Mouse (Mus musculus) liver, postnatal 0 days (tissue): ENCODE measurements around the gene Cpne2. TPM values are rescaled to one million over a fixed set of nuclear protein-coding genes. Genes with fewer than 3 reads are reported as not detected.

ENCODE experiments used
- ATAC-seq: fragments of 200-750 bp; cut with Nextera tagmentation; 2 replicates; pipeline ENCODE4 v1.8.0; 2017; ENCODE audit warnings: mild to moderate bottlenecking, moderate library complexity
- DNase-seq: peaks from one replicate; pipeline ENCODE4 v3.0.0-alpha.2; 2016
- H3K27ac ChIP-seq: fragments of 300-500 bp; sonication (generic); 2 replicates; pipeline ENCODE4 v1.5.1; 2014; ENCODE audit warnings: antibody characterized with exemption, moderate library complexity, mild to moderate bottlenecking, low read depth
- H3K27me3 ChIP-seq: fragments of 300-500 bp; sonication (generic); 2 replicates; pipeline ENCODE4 v1.6.1; 2014; ENCODE audit warnings: low read length, control low read depth, mixed read lengths; ENCODE audit not compliant: insufficient read depth
- H3K36me3 ChIP-seq: fragments of 300-500 bp; sonication (generic); replicated peaks from 2 replicates; pipeline ENCODE4 v1.6.1; 2014; ENCODE audit warnings: mild to moderate bottlenecking, control low read depth, low read length, moderate library complexity, mixed read lengths; ENCODE audit not compliant: insufficient read depth
- H3K4me1 ChIP-seq: fragments of 300-500 bp; sonication (generic); 2 replicates; pipeline ENCODE4 v1.6.1; 2014; ENCODE audit warnings: antibody characterized with exemption, mild to moderate bottlenecking, control low read depth; ENCODE audit not compliant: insufficient read depth
- H3K4me2 ChIP-seq: fragments of 300-500 bp; sonication (generic); 2 replicates; pipeline ENCODE4 v1.6.1; 2014; ENCODE audit warnings: low read depth, mild to moderate bottlenecking, low read length, moderate library complexity, mixed read lengths
- H3K4me3 ChIP-seq: fragments of 300-500 bp; sonication (generic); 2 replicates; pipeline ENCODE4 v1.5.1; 2014; ENCODE audit warnings: low read depth, low read length
- H3K9ac ChIP-seq: fragments of 300-500 bp; sonication (generic); replicated peaks from 2 replicates; pipeline ENCODE4 v1.6.1; 2014; ENCODE audit warnings: mild to moderate bottlenecking, moderate library complexity
- H3K9me3 ChIP-seq: fragments of 300-500 bp; sonication (generic); 2 replicates; pipeline ENCODE4 v1.6.1; 2016; ENCODE audit warnings: mild to moderate bottlenecking, control low read depth, low read length, mixed read lengths
- CTCF ChIP-seq: sonication (generic); IDR thresholded peaks from 2 replicates; pipeline ENCODE4 v1.5.1; 2016; ENCODE audit warnings: antibody characterized with exemption, low read depth
- EP300 ChIP-seq: IDR thresholded peaks from 2 replicates; pipeline ENCODE4 v1.6.1; 2016; ENCODE audit warnings: antibody characterized with exemption, low read depth, mild to moderate bottlenecking
- WGBS: fragments of 180-500 bp; shearing (Covaris S2); extraction: QIAGEN DNeasy Blood & Tissue Kit; methylation state at CpG from one replicate; pipeline ENCODE4 v1.1.7; 2014; ENCODE audit not compliant: insufficient replicate concordance; 5-methylcytosine and 5-hydroxymethylcytosine counted together
- polyA plus RNA-seq: library from polyadenylated mRNA; unstranded; fragments of >200 nt; fragmentation: Nextera tagmentation; extraction: Ambion mirVana; gene quantifications from 2 replicates; pipeline ENCODE4 v1.2.1, GENCODE M21; 2015

Cpne2 gene
- 3.9 and 4.2 TPM in 2 replicates for polyA plus RNA-seq

DNA sequence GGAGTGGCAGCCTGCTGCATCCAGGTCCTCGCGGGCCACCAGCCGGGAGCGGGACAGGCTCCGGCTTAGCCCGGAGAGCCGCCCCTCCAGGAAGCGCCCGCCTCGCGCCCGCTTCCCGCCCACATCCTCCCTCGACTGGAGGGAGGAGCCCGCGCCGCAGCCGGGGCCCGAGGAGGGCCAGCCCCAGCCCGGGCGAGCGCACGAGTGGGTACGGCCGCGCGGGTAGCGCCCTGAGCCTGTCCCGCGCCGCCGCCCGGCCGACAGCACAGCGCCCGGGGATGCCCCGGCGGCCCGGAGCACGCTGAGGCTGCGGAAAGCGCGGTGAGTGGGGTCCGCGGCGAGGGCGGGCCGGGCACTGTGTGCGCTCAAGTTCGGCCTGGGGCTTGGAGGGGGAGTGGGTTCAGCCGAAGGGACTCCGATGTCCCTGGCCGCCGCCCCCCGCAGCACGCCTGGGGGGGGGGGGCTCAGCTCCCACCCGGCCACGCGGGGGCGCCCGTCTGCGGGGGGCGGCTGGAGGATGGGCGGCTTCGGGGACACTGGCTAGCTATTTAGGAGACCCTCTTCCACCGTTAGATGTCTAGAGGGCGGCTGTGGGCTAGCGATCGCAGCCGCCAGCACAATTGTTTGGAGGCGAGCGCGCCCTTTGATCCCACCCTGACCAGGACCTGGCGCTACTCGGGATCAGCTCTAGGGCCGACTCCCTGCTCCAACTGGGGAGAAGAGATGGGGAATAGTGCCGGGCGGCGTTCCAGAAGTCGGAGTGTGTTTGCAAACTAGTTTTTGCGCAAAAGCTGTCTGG is at the start of gene Cpne2:
Cpne2 (plus strand) TSS at position 118 of the 799 bp plus-strand sequence.
- peaks cover 38% of the 10 kb centered on the region for H3K27me3 ChIP-seq
- no peaks in the 10 kb centered on the region for H3K36me3 ChIP-seq
- ATAC-seq, result peak; percentile 75
- WGBS, result under 1% methylated on average over 53 of the region's 81 CpGs
- peaks cover 9% of the 10 kb centered on the region for H3K4me1 ChIP-seq
- peak; percentile 69 for DNase-seq
- H3K9me3 ChIP-seq, result no peaks in the 10 kb centered on the region
- H3K27ac ChIP-seq, result no peak within 1 kb of the TSS
- peak within 1 kb of the TSS; percentile 47 for H3K9ac ChIP-seq
- H3K4me2 ChIP-seq, result peak within 1 kb of the TSS; percentile 77
- H3K4me3 ChIP-seq, result peak within 1 kb of the TSS; percentile 60
- TF ChIP-seq CTCF (peak; percentile 31; the same call in 1 of the 2 replicates), EP300 (no peak)

DNA sequence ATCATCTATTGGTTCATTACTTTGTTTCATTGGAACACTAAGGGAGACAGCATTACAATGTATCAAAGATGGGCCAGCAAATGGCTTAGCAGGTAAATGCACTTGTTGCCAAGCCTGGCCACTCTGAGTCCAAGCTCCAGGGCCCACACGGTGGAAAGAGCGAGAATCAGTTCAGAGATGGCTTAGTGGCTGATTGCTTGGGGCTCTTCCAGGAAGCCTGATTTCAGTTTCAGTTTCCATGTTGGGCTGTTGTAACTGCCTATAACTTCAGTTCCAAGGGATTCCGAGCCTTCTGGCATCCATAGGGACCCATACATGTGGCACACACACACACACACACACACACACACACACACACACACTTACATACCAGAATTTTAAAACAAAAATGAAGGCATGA is 47.5 kb upstream of the Cpne2 start:
- 38% methylated on average over 3 of the region's 3 CpGs for WGBS
- no peaks in the 10 kb centered on the region for H3K4me1 ChIP-seq
- H3K4me2 ChIP-seq, result 0 out of 2 replicates have a peak overlapping the region, but pooled peaks have one; percentile 10
- H3K9me3 ChIP-seq, result no peaks in the 10 kb centered on the region
- H3K9ac ChIP-seq, result no peak overlapping the region
- DNase-seq (no peak), ATAC-seq (no peak)
- H3K4me3 ChIP-seq, result no peak overlapping the region
- H3K27ac ChIP-seq, result no peak overlapping the region
- no peaks in the 10 kb centered on the region for H3K27me3 ChIP-seq
- TF ChIP-seq CTCF, result no peak
- H3K36me3 ChIP-seq, result no peaks in the 10 kb centered on the region

DNA sequence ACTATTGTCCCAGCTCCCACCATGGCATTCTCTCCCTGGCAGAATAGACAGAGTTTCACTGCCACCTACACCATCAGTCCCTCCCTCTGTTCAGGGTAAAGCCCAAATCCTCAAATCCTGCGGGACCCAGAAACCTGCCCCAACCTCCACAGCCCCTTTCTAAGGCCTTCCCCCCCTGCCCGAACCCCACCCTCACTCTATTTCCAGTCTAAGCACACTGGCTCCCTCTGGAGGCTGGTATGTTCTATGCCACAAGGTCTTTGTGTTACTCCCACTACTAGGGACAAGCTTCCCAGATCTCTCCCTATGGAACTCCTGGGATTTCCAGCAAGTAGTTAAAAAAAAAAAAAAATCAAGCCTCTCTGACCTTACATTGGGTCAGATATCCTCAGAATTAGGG is 46.9 kb upstream of the Cpne2 start:
- Histone ChIP-seq H3K27me3 (no peaks in the 10 kb centered on the region), H3K4me2 (peak overlapping the region; percentile 10; the same call in 1 of the 2 replicates), H3K27ac (no peak overlapping the region), H3K9ac (no peak overlapping the region), H3K36me3 (no peaks in the 10 kb centered on the region), H3K9me3 (no peaks in the 10 kb centered on the region), H3K4me1 (no peaks in the 10 kb centered on the region), H3K4me3 (no peak overlapping the region)
- WGBS, result 15% methylated on average over 2 of the region's 2 CpGs
- ATAC-seq (no peak), DNase-seq (peak; percentile 48)
- TF ChIP-seq EP300 (no peak), CTCF (peak; percentile 78)

DNA sequence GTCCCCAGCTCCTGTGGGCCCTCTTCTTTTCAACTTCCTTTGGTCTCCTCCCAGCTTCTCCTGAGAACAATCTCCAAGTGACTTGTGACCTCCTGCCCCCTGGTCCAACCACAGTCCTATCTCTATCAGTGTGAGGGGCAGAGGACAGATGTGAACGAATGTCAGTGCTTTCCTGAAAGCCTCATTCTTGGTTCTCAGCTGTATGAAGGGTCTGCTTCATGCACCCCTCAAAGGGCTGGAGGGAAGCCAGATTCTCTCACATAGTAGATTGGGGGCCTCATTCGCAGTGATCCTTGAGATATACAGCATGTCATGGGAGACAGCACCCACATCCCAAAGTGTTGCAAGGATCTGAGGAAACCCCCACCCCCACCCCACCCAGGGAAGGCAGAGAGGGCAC is 44.8 kb upstream of the Cpne2 start:
- TF ChIP-seq CTCF, result no peak
- no peak for TF ChIP-seq EP300
- no peak overlapping the region for H3K4me3 ChIP-seq
- no peaks in the 10 kb centered on the region for H3K27me3 ChIP-seq
- H3K9ac ChIP-seq, result no peak overlapping the region
- no peak overlapping the region for H3K27ac ChIP-seq
- no peak for DNase-seq
- H3K4me1 ChIP-seq, result 0 out of 2 replicates have a peak, but pooled peaks cover 3% of the 10 kb centered on the region
- no peaks in the 10 kb centered on the region for H3K9me3 ChIP-seq
- no peak overlapping the region for H3K4me2 ChIP-seq
- no peaks in the 10 kb centered on the region for H3K36me3 ChIP-seq
- no peak for ATAC-seq
- 52% methylated on average over 2 of the region's 2 CpGs for WGBS

DNA sequence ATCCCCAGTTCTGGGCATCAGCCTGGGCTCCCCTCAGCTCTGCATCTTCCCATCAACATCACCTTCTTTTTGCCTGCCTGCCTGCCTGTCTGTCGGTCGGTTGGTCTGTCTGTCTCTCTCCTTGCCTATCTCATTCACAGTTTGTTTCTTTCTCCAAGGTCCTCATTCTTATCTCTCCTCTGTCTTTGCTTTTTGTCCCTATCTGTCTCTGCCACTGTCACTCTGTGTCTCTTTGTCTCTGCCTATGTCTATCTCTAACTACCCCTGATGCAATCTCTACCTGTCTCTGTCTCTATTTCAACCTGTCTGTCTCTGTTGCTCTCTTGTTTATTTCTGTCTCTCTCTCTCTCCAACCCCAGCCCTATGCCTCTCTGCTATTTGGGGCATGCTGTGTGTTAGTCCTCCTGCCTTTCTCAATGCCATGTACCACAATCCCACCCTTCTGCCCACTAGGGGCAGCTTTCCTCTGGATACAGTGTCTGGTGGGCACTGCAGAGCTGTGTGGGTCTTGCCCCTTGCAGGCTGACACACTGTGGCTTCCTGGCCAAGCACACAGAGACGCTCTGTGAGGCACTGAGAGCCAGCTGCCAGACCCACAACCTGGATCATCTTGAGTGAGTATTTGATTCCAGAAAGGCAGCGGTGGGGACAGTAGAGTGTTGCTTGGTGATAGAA is 42.8 kb upstream of the Cpne2 start:
- Histone ChIP-seq H3K9me3 (no peaks in the 10 kb centered on the region), H3K9ac (no peak overlapping the region), H3K27ac (no peak overlapping the region), H3K27me3 (no peaks in the 10 kb centered on the region), H3K4me3 (no peak overlapping the region), H3K4me1 (0 out of 2 replicates have a peak, but pooled peaks cover 3% of the 10 kb centered on the region), H3K36me3 (no peaks in the 10 kb centered on the region), H3K4me2 (no peak overlapping the region)
- no peak for DNase-seq
- TF ChIP-seq CTCF (no peak; the same call in 1 of the 2 replicates), EP300 (no peak)
- no peak for ATAC-seq
- 42% methylated on average over 4 of the region's 4 CpGs for WGBS

DNA sequence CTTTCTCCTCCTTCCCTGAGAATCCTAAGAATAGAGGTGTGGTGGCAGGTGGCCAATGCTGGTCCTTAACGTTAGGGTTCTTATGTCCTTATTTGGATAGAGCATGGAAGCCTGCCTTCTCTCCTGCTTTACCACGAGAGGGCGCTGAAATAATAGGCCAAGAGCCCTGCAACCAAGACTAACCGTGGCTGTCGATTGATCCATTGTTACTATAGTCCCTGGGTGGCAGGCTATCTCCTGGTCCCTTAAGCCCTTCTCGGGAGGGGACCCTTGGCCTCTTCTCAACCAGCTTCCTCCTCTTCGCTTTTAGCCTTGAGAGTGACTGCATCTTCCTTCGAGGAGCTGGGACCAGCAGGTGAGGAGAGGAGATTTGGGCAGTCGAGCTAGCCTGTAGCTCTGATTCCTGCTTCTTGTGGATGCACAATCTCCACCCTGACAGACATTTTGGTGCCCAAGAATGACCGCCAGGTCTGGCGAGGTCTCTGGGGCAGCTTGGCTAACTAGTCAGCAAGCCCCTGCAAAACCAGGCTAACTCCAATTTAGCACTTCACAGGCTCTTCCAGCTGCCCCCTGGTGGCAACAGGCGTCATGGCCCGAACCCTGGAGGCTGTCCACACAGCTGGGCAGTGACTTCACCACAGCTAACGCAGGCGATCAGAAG is 40.6 kb upstream of the Cpne2 start:
- Histone ChIP-seq H3K4me1 (0 out of 2 replicates have a peak, but pooled peaks cover 3% of the 10 kb centered on the region), H3K9ac (no peak overlapping the region), H3K4me2 (peak overlapping the region; percentile 53), H3K4me3 (no peak overlapping the region), H3K9me3 (no peaks in the 10 kb centered on the region), H3K36me3 (no peaks in the 10 kb centered on the region), H3K27me3 (no peaks in the 10 kb centered on the region), H3K27ac (no peak overlapping the region)
- WGBS, result 7% methylated on average over 15 of the region's 15 CpGs
- peak; percentile 81 for ATAC-seq
- peak; percentile 81 for DNase-seq
- TF ChIP-seq EP300 (no peak), CTCF (peak; percentile 91)
